Mouse (Mus musculus) G1E (cell line): Measurements from ENCODE around the gene Cap1. TPM values are rescaled to one million over a fixed set of nuclear protein-coding genes. Genes with fewer than 3 reads are reported as not detected.

Source experiments
- ATAC-seq: 2 replicates; pipeline ENCODE4 v1.8.0; 2016; ENCODE audit warnings: mild to moderate bottlenecking; ENCODE audit not compliant: insufficient number of reproducible peaks, poor library complexity, low FRiP score, severe bottlenecking; ENCODE audit errors: extremely low read depth
- DNase-seq: peaks from one replicate; pipeline ENCODE4 v3.0.0; 2012; ENCODE audit warnings: low spot score
- H3K27me3 ChIP-seq: 2 replicates; pipeline ENCODE4 v1.6.1; 2012; ENCODE audit warnings: mild to moderate bottlenecking, low read length, inconsistent platforms; ENCODE audit not compliant: insufficient read depth
- H3K36me3 ChIP-seq: replicated peaks from 2 replicates; pipeline ENCODE3; 2012; ENCODE audit warnings: mild to moderate bottlenecking, inconsistent platforms
- H3K4me1 ChIP-seq: 2 replicates; pipeline ENCODE4 v1.6.1; 2012; ENCODE audit warnings: low read depth, low read length, inconsistent platforms, mixed read lengths; ENCODE audit not compliant: insufficient read depth
- H3K4me3 ChIP-seq: 2 replicates; pipeline ENCODE4 v1.5.1; 2012; ENCODE audit warnings: low read depth, mild to moderate bottlenecking, inconsistent platforms, low read length, moderate library complexity, mixed read lengths
- H3K9me3 ChIP-seq: replicated peaks from 2 replicates; pipeline ENCODE4 v1.6.1; 2012; ENCODE audit warnings: inconsistent platforms
- CTCF ChIP-seq: IDR thresholded peaks from 2 replicates; pipeline ENCODE4 v1.5.1; 2012; ENCODE audit warnings: low read depth, low read length, inconsistent platforms, mixed read lengths
- GATA1 ChIP-seq: IDR thresholded peaks from 2 replicates; pipeline ENCODE4 v1.6.1; 2012; ENCODE audit warnings: borderline replicate concordance, low read length, inconsistent platforms, mixed read lengths
- GATA2 ChIP-seq: IDR thresholded peaks from 2 replicates; pipeline ENCODE4 v1.6.1; 2012; ENCODE audit warnings: low read depth, low read length, inconsistent platforms, borderline replicate concordance
- POLR2AphosphoS5 ChIP-seq: IDR thresholded peaks from 2 replicates; pipeline ENCODE4 v1.6.1; 2012; ENCODE audit warnings: low read depth, low read length, inconsistent platforms; ENCODE audit not compliant: insufficient replicate concordance
- TAL1 ChIP-seq: conservative IDR thresholded peaks from 2 replicates; pipeline ENCODE4 v1.6.1; 2012; ENCODE audit warnings: low read depth, low read length, inconsistent platforms, mixed read lengths
- polyA plus RNA-seq: library from polyadenylated mRNA; stranded (reverse); fragments of >175 nt; gene quantifications from 2 replicates; pipeline ENCODE4 v1.2.3, GENCODE M21; 2012
- total RNA-seq, 2 experiments: library from RNA; stranded (forward) in 1 of 2; stranded (reverse) in 1 of 2; fragments of 200-1000 nt in 1 of 2; fragments of >200 nt in 1 of 2; fragmentation: Nextera tagmentation in 1 of 2; gene quantifications; 2 replicates each; pipeline ENCODE4 v1.2.3; 2014 to 2017

The Cap1 gene
- total and polyA plus RNA-seq, 3 experiments = 28.2 to 256 (median 186) TPM

- Histone ChIP-seq H3K4me1 (peaks cover 14% of the 10 kb centered on the region), H3K4me3 (no peak overlapping the region), H3K9me3 (no peaks in the 10 kb centered on the region), H3K36me3 (no peaks in the 10 kb centered on the region), H3K27me3 (peaks cover 22% of the 10 kb centered on the region)
- ATAC-seq = no peak
- no peak for TF ChIP-seq GATA2
- TF ChIP-seq POLR2AphosphoS5 = no peak
- no peak for TF ChIP-seq TAL1
- TF ChIP-seq GATA1 = no peak
- TF ChIP-seq CTCF = no peak
- no peak for DNase-seq
Measured at GRCm38 (mm10) chr4:122892157-122892556, 6.3 kb upstream of the Cap1 start.

- H3K4me3 ChIP-seq = no peak overlapping the region
- DNase-seq (no peak), ATAC-seq (no peak)
- H3K4me1 ChIP-seq = peaks cover 20% of the 10 kb centered on the region
- TF ChIP-seq GATA2 (no peak), TAL1 (no peak), CTCF (no peak), POLR2AphosphoS5 (no peak), GATA1 (no peak)
- peaks cover 22% of the 10 kb centered on the region for H3K27me3 ChIP-seq
- no peaks in the 10 kb centered on the region for H3K9me3 ChIP-seq
- no peaks in the 10 kb centered on the region for H3K36me3 ChIP-seq
Measured at GRCm38 (mm10) chr4:122891597-122891996, 5.7 kb upstream of the Cap1 start.

GRCm38 (mm10) chr4:122890881-122891481 lies 5.1 kb upstream of the Cap1 start:
- no peak for ATAC-seq
- H3K36me3 ChIP-seq = no peaks in the 10 kb centered on the region
- TF ChIP-seq CTCF (no peak), POLR2AphosphoS5 (no peak), GATA1 (no peak), TAL1 (no peak), GATA2 (no peak)
- H3K4me3 ChIP-seq = no peak overlapping the region
- DNase-seq = no peak
- peaks cover 23% of the 10 kb centered on the region for H3K4me1 ChIP-seq
- peaks cover 22% of the 10 kb centered on the region for H3K27me3 ChIP-seq
- H3K9me3 ChIP-seq = no peaks in the 10 kb centered on the region

GRCm38 (mm10) chr4:122887336-122887735 lies 1.5 kb upstream of the Cap1 start:
- TF ChIP-seq TAL1 (no peak), GATA2 (no peak), GATA1 (no peak), POLR2AphosphoS5 (no peak), CTCF (no peak)
- peak overlapping the region; percentile 80; the same call in 1 of the 2 replicates for H3K4me3 ChIP-seq
- peaks cover 41% of the 10 kb centered on the region for H3K4me1 ChIP-seq
- H3K9me3 ChIP-seq = no peaks in the 10 kb centered on the region
- no peak for DNase-seq
- ATAC-seq = no peak
- H3K27me3 ChIP-seq = peaks cover 7% of the 10 kb centered on the region; the same call in 1 of the 2 replicates
- H3K36me3 ChIP-seq = peaks cover 8% of the 10 kb centered on the region

GRCm38 (mm10) chr4:122886579-122887254 lies 861 bp upstream of the Cap1 start:
- TF ChIP-seq POLR2AphosphoS5 (no peak), GATA1 (no peak), GATA2 (no peak), CTCF (no peak), TAL1 (no peak)
- no peaks in the 10 kb centered on the region for H3K9me3 ChIP-seq
- ATAC-seq (no peak), DNase-seq (no peak)
- H3K4me3 ChIP-seq = peak overlapping the region; percentile 80
- H3K36me3 ChIP-seq = peaks cover 13% of the 10 kb centered on the region
- peaks cover 40% of the 10 kb centered on the region for H3K4me1 ChIP-seq
- peaks cover 4% of the 10 kb centered on the region; the same call in 1 of the 2 replicates for H3K27me3 ChIP-seq

GRCm38 (mm10) chr4:122884481-122885340 lies 1.1 kb downstream of the Cap1 start:
- H3K4me3 ChIP-seq = peak overlapping the region; percentile 80
- H3K4me1 ChIP-seq = peaks cover 40% of the 10 kb centered on the region
- no peak for DNase-seq
- TF ChIP-seq CTCF (no peak), GATA1 (no peak), TAL1 (no peak), POLR2AphosphoS5 (no peak)
- no peak for ATAC-seq
- peaks cover 22% of the 10 kb centered on the region for H3K36me3 ChIP-seq
- no peaks in the 10 kb centered on the region for H3K9me3 ChIP-seq
- H3K27me3 ChIP-seq = no peaks in the 10 kb centered on the region
